Mouse (Mus musculus): ENCODE results near the gene Rufy4. TPM values are rescaled to one million over a fixed set of nuclear protein-coding genes. Genes with fewer than 3 reads are reported as not detected.
A peak's percentile ranks its signal among the peaks of the same experiment; 100 is the strongest.

Gene Rufy4
- polyA plus RNA-seq, 1 experiment from 2014 or later = 0.16 TPM

DNA sequence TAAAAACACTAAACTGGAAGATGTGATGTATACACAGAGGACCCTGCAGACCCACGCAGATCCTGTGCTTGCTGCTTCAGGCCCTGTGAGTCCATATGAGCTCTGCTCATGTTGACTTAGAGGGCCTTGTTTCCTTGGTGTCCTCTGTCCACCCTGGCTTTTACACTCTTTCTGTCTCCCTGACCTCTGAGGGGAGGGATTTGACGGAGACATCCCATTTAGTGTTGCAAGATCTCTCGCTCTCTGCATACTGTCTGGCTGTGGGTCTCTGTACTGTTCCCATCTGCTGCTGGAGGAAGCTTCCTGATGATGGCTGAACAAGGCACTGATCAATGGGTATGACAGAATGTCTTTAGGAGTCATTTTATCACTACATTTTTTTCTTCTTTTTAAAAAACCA, 44.4 kb downstream of the Rufy4 start:
- peak; percentile 58 for DNase-seq (ENCODE audit: low spot score)
- Histone ChIP-seq H3K4me1 (no peaks in the 10 kb centered on the region), H3K27me3 (ENCODE audit: insufficient read depth, poor library complexity, severe bottlenecking) (no peaks in the 10 kb centered on the region), H3K27ac (no peak overlapping the region), H3K4me3 (no peak overlapping the region), H3K36me3 (no peaks in the 10 kb centered on the region), H3K9me3 (no peaks in the 10 kb centered on the region)
- 80% methylated on average over 3 of the region's 3 CpGs for WGBS

DNA sequence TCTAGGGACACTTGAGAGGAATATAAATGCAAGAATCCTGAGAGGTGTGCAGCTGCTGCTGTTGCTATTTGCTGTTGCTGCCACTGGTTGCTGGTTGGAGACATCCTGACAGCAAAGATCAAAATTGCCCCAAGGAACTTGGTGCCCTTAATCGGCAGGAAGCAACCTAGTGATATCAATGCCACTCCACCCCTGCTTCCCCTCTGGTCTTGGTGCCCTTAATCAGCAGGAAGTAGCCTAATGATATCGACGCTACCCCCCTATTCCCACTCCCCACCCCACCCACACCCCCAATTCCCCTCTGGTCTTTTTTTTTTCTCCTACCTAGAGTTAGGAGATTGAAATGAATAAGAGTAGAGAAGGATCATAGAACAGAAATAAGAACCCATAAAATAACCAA, 47.4 kb downstream of the Rufy4 start:
- H3K4me1 ChIP-seq = no peaks in the 10 kb centered on the region
- H3K27me3 ChIP-seq (ENCODE audit: insufficient read depth, poor library complexity, severe bottlenecking) = no peaks in the 10 kb centered on the region
- no peaks in the 10 kb centered on the region for H3K9me3 ChIP-seq
- no peak overlapping the region for H3K4me3 ChIP-seq
- no peak overlapping the region for H3K27ac ChIP-seq
- DNase-seq (ENCODE audit: low spot score) = peak; percentile 31
- no peaks in the 10 kb centered on the region for H3K36me3 ChIP-seq
- WGBS = 53% methylated on average over 3 of the region's 3 CpGs

DNA sequence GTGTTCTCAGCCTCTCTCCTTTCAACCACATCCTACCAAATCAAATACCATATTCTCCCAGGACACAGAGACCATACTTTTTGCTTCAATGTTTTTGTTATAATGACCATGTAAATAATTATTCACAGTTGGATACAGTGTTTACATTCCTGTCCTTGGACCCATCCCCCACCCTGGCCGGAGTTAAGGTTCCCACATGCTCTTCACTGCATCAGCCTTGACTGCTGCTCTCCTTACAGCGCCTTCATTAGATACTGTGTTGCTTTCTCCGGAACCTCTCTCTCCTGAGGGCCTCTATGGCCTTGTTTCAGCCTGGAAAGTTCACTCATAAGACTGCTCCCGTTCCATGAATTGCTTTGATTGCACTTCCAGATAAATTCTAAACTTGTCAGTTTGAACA, 50.4 kb downstream of the Rufy4 start:
- peak; percentile 55 for DNase-seq (ENCODE audit: low spot score)
- Histone ChIP-seq H3K27ac (no peak overlapping the region), H3K4me3 (no peak overlapping the region), H3K27me3 (ENCODE audit: insufficient read depth, poor library complexity, severe bottlenecking) (no peaks in the 10 kb centered on the region), H3K9me3 (no peaks in the 10 kb centered on the region), H3K4me1 (peaks cover 18% of the 10 kb centered on the region; the same call in 1 of the 2 replicates), H3K36me3 (no peaks in the 10 kb centered on the region)
- WGBS = 68% methylated on average over 4 of the region's 4 CpGs

DNA sequence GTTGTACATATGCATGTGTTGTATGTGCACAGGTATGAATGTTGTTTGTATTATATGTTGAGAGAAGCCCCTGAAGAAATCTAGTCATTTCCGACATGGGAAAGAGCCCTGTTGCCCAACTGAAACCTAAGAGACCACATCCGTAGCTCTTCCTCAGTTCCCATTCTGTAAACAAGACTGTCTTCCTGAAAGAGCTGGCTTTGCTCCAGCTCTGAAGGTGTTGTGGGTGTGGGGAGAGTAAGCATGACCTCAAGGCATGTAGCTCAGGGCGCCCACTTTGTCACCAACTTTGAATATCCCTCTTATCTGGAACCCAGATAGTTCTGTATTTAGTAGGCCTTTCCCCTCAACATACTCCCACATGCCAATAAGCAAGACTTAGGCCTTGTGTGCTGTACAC, 53.3 kb downstream of the Rufy4 start:
- Histone ChIP-seq H3K9me3 (no peaks in the 10 kb centered on the region), H3K27ac (no peak overlapping the region), H3K4me3 (no peak overlapping the region), H3K4me1 (peaks cover 26% of the 10 kb centered on the region; the same call in 1 of the 2 replicates), H3K27me3 (ENCODE audit: insufficient read depth, poor library complexity, severe bottlenecking) (no peaks in the 10 kb centered on the region), H3K36me3 (no peaks in the 10 kb centered on the region)
- peak; percentile 69 for DNase-seq (ENCODE audit: low spot score)
- 77% methylated on average over 3 of the region's 3 CpGs for WGBS

- H3K27ac ChIP-seq = peak overlapping the region; percentile 57
- no peaks in the 10 kb centered on the region for H3K36me3 ChIP-seq
- peaks cover 26% of the 10 kb centered on the region; the same call in 1 of the 2 replicates for H3K4me1 ChIP-seq
- H3K27me3 ChIP-seq (ENCODE audit: insufficient read depth, poor library complexity, severe bottlenecking) = no peaks in the 10 kb centered on the region
- 39% methylated on average over 9 of the region's 9 CpGs for WGBS
- H3K4me3 ChIP-seq = no peak overlapping the region
- peak; percentile 87 for DNase-seq (ENCODE audit: low spot score)
- no peaks in the 10 kb centered on the region for H3K9me3 ChIP-seq
These were observed 54.5 kb downstream of the Rufy4 start for GRCm38 (mm10) chr1:74179624-74180408.

DNA sequence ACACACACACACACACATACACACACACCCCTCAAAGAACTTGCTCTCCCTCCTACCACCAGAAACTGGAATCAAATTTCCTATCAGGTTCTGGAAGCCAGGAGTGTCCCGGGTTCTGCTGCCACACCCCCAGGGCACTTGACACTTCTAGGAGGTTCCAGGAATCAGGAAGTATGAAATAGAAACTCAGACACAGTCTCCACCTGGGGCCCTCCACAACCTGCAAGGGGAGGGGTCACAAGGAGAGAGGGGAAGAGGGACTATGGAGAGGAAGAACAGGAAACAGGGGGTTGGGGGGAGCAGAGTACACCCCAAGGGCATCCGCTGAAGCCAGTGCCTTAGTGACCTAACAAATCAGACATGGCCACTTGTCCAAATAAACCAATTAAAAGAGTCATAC, 56.1 kb downstream of the Rufy4 start:
- Histone ChIP-seq H3K4me3 (no peak overlapping the region), H3K36me3 (no peaks in the 10 kb centered on the region), H3K4me1 (peaks cover 26% of the 10 kb centered on the region; the same call in 1 of the 2 replicates), H3K27me3 (ENCODE audit: insufficient read depth, poor library complexity, severe bottlenecking) (no peaks in the 10 kb centered on the region), H3K9me3 (no peaks in the 10 kb centered on the region), H3K27ac (no peak overlapping the region)
- 62% methylated on average over 2 of the region's 2 CpGs for WGBS
- peak; percentile 17 for DNase-seq (ENCODE audit: low spot score)

GRCm38 (mm10) chr1:74183006-74183405, 57.7 kb downstream of the Rufy4 start:
- Histone ChIP-seq H3K4me3 (no peak overlapping the region), H3K9me3 (no peaks in the 10 kb centered on the region), H3K4me1 (peaks cover 26% of the 10 kb centered on the region; the same call in 1 of the 2 replicates), H3K27ac (no peak overlapping the region), H3K27me3 (ENCODE audit: insufficient read depth, poor library complexity, severe bottlenecking) (no peaks in the 10 kb centered on the region), H3K36me3 (no peaks in the 10 kb centered on the region)
- WGBS = 48% methylated on average over 2 of the region's 2 CpGs
- DNase-seq (ENCODE audit: low spot score) = peak; percentile 71

DNA sequence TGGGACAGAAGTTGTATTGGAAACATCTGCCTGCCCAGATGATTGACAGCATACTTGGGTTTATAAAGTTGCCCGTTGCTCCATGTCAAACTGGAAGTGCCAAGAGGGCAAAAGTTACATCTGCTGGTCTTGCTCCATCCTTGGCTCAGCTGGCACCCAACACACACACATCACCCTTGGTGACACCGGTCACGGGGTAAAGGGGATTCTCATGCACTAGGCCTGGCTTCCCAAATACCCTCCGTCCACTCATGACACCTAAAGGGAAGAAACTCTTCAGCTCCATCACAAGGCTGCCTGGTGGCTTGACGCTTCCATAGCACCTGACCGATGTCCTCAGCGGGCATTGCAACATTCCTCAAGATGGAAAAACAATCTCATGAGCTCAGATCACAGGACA, 65.1 kb downstream of the Rufy4 start:
- H3K27me3 ChIP-seq (ENCODE audit: insufficient read depth, poor library complexity, severe bottlenecking) = no peaks in the 10 kb centered on the region
- no peaks in the 10 kb centered on the region for H3K9me3 ChIP-seq
- H3K36me3 ChIP-seq = no peaks in the 10 kb centered on the region
- no peak overlapping the region for H3K4me3 ChIP-seq
- 0 out of 2 replicates have a peak, but pooled peaks cover 4% of the 10 kb centered on the region for H3K4me1 ChIP-seq
- peak; percentile 64 for DNase-seq (ENCODE audit: low spot score)
- 85% methylated on average over 7 of the region's 7 CpGs for WGBS
- no peak overlapping the region for H3K27ac ChIP-seq

DNA sequence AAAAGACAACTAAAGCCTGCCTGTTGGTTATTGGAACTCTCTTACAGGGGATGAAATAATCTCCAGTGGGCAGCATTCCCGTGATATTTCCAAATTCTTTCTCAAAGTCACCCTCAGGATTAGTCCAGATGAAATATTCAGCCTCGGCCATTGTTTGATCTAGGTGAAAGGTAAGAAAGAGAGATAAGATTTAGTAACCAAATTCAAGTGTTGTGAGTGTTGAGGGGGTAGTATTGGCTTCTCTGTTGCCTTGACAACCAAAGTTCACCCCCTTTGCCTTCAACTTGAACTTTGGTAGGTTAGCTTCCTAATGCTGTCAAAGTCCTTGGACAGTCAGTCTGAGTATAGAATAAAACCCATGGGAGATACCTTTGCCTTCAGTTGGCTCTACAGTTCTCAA, 67.4 kb downstream of the Rufy4 start:
- Histone ChIP-seq H3K36me3 (no peaks in the 10 kb centered on the region), H3K4me1 (0 out of 2 replicates have a peak, but pooled peaks cover 4% of the 10 kb centered on the region), H3K27ac (no peak overlapping the region), H3K9me3 (no peaks in the 10 kb centered on the region), H3K27me3 (ENCODE audit: insufficient read depth, poor library complexity, severe bottlenecking) (no peaks in the 10 kb centered on the region), H3K4me3 (no peak overlapping the region)
- whole genome bisulfite sequencing = 71% methylated on average over 2 of the region's 2 CpGs
- DNase-seq (ENCODE audit: low spot score) = no peak

DNA sequence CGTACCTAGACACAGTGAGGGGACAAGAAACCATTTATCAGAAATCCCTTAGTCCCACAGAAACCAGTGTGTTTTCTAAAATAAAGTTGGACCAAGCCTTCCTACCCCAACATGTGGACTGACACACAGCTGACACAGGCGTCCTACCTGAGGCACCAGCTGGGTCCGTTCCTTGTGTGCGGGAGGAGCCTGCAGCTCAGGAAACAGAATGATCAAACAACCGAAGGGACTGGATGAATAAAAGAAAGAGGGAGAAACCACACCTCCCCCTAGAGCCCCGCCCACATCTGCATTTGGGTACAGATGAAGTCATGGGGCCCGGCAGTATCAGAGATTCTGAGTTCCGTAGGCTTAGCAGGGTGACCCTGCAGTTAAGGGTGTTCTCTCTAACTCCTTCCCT, 69.1 kb downstream of the Rufy4 start, which contains the start of gene Cxcr1:
Gene Cxcr1 (minus strand): TSS at position 187 of the 400 bp plus-strand sequence.
- H3K27ac ChIP-seq = no peak within 1 kb of the TSS
- H3K27me3 ChIP-seq (ENCODE audit: insufficient read depth, poor library complexity, severe bottlenecking) = no peaks in the 10 kb centered on the region
- no peaks in the 10 kb centered on the region for H3K36me3 ChIP-seq
- peaks cover 9% of the 10 kb centered on the region; the same call in 1 of the 2 replicates for H3K4me1 ChIP-seq
- peak; percentile 64 for DNase-seq (ENCODE audit: low spot score)
- no peaks in the 10 kb centered on the region for H3K9me3 ChIP-seq
- no peak within 1 kb of the TSS for H3K4me3 ChIP-seq
- 74% methylated on average over 8 of the region's 8 CpGs for WGBS

- H3K9me3 ChIP-seq = no peaks in the 10 kb centered on the region
- H3K4me3 ChIP-seq = no peak overlapping the region
- no peak overlapping the region for H3K27ac ChIP-seq
- 41% methylated on average over 7 of the region's 7 CpGs for WGBS
- no peaks in the 10 kb centered on the region for H3K36me3 ChIP-seq
- H3K27me3 ChIP-seq (ENCODE audit: insufficient read depth, poor library complexity, severe bottlenecking) = no peaks in the 10 kb centered on the region
- H3K4me1 ChIP-seq = peaks cover 9% of the 10 kb centered on the region; the same call in 1 of the 2 replicates
- peak; percentile 73 for DNase-seq (ENCODE audit: low spot score)
These were observed 70.6 kb downstream of the Rufy4 start for GRCm38 (mm10) chr1:74195961-74196360.

- DNase-seq (ENCODE audit: low spot score) = peak; percentile 56
- Histone ChIP-seq H3K4me1 (peaks cover 9% of the 10 kb centered on the region; the same call in 1 of the 2 replicates), H3K27me3 (ENCODE audit: insufficient read depth, poor library complexity, severe bottlenecking) (no peaks in the 10 kb centered on the region), H3K4me3 (no peak overlapping the region), H3K36me3 (no peaks in the 10 kb centered on the region), H3K9me3 (no peaks in the 10 kb centered on the region), H3K27ac (no peak overlapping the region)
- 75% methylated on average over 17 of the region's 17 CpGs for WGBS
These were observed 71.5 kb downstream of the Rufy4 start for GRCm38 (mm10) chr1:74196621-74197419.

Measured in heart, embryonic 10.5 days (tissue).